Mouse (Mus musculus) lung, adult 2 months (tissue): Measurements from ENCODE around the gene Rpl3l. TPM values are rescaled to one million over a fixed set of nuclear protein-coding genes. Genes with fewer than 3 reads are reported as not detected.

Source experiments
- DNase-seq: peaks from one replicate; pipeline ENCODE4 v3.0.0; 2022
- H3K4me1 ChIP-seq: fragments of 200-500 bp; 2 replicates; pipeline ENCODE4 v1.6.1; 2011; ENCODE audit warnings: low read length; ENCODE audit not compliant: control insufficient read depth, insufficient read depth
- H3K4me3 ChIP-seq: fragments of 200-500 bp; replicated peaks from 2 replicates; pipeline ENCODE3; 2011; ENCODE audit warnings: low read depth, mild to moderate bottlenecking, control low read depth, low read length; ENCODE audit errors: extremely low read depth
- CTCF ChIP-seq: fragments of 200-500 bp; IDR thresholded peaks from 2 replicates; pipeline ENCODE4 v1.5.1; 2011; ENCODE audit warnings: mild to moderate bottlenecking, low read length, control low read depth; ENCODE audit not compliant: insufficient read depth
- POLR2A ChIP-seq: fragments of 200-500 bp; IDR thresholded peaks from 2 replicates; pipeline ENCODE4 v1.6.1; 2011; ENCODE audit warnings: low read depth, mild to moderate bottlenecking, control low read depth, low read length, borderline replicate concordance; ENCODE audit errors: extremely low read depth
- WGBS: fragments of 180-500 bp; shearing (Covaris S2); methylation state at CpG from one replicate; pipeline ENCODE4 v1.1.7; 2018; 5-methylcytosine and 5-hydroxymethylcytosine counted together
- polyA plus RNA-seq: library from polyadenylated mRNA; depleted of rRNA; stranded (reverse); fragments of >200 nt; gene quantifications from 2 replicates; pipeline ENCODE4 v1.2.3, GENCODE M21; 2012

Rpl3l gene
- polyA plus RNA-seq, 1 experiment, result 6.4 TPM

GRCm38 (mm10) chr17:24698715-24699114 lies 28.9 kb upstream of the Rpl3l start:
- H3K4me3 ChIP-seq, result no peak overlapping the region
- TF ChIP-seq CTCF, result no peak
- TF ChIP-seq POLR2A, result no peak
- 61% methylated on average over 9 of the region's 9 CpGs for WGBS
- no peak for DNase-seq
- H3K4me1 ChIP-seq, result peaks cover 2% of the 10 kb centered on the region

DNA sequence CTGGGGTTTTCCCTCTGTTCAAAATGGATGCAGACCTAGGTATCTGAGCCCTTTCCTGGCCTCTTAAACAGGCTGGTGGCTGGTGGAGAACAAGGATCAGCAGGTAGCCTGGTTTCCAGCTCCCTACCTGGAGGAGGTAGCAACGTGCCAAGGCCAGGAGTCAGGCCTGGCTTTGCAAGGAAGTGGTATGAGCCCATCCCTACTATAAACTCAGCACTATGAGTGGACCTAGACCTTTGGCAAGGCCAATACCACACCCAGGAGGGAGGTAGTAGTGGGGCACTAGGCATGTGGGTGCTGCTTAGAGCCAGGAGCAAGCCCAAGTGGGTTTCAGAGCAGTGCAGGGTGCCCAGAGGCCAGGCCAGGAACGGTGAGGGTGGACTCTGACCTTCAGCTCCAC lies 28.1 kb upstream of the Rpl3l start:
- DNase-seq, result no peak
- H3K4me3 ChIP-seq, result no peak overlapping the region
- 86% methylated on average over 2 of the region's 2 CpGs for WGBS

DNA sequence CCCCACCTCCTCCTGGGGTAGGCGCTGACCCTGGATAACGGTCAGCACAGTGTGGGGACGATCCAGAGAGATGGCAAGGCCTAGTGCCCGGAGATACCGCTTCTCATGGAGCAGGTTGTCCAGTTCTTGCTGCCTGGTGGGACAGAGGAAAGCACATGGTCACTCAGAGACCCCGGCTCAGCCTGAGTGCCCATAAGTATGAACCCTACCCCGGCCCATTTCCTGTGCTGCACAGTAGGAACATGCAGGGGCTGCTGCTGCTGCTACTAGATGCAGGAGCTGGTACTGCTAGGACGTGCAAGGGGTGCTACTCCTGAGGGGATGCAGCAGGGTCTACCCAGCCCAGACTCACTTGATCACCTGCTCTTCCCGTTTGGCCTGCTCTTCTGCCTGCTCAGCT lies 26.4 kb upstream of the Rpl3l start:
- H3K4me3 ChIP-seq, result no peak overlapping the region
- 87% methylated on average over 9 of the region's 9 CpGs for WGBS
- TF ChIP-seq POLR2A (no peak), CTCF (no peak)
- peaks cover 2% of the 10 kb centered on the region for H3K4me1 ChIP-seq
- DNase-seq, result no peak

More for the DNA sequence above, 28.1 kb upstream of the Rpl3l start:
- no peak for TF ChIP-seq POLR2A
- TF ChIP-seq CTCF, result no peak
- peaks cover 2% of the 10 kb centered on the region for H3K4me1 ChIP-seq

GRCm38 (mm10) chr17:24705821-24706220 lies 21.8 kb upstream of the Rpl3l start:
- DNase-seq, result no peak
- Histone ChIP-seq H3K4me3 (no peak overlapping the region), H3K4me1 (0 out of 2 replicates have a peak, but pooled peaks cover 2% of the 10 kb centered on the region)
- TF ChIP-seq CTCF, result no peak
- WGBS, result 96% methylated on average over 3 of the region's 3 CpGs

GRCm38 (mm10) chr17:24706982-24707800 lies 20.4 kb upstream of the Rpl3l start, which contains the start of gene Tbl3:
Gene Tbl3 (minus strand): TSS chr17:24707660.
- H3K4me1 ChIP-seq, result 0 out of 2 replicates have a peak, but pooled peaks cover 2% of the 10 kb centered on the region
- 3% methylated on average over 32 of the region's 32 CpGs for WGBS
- TF ChIP-seq POLR2A (peak; percentile 83; the same call in 1 of the 2 replicates), CTCF (no peak)
- peak within 1 kb of the TSS; percentile 87 for H3K4me3 ChIP-seq
- DNase-seq, result peak; percentile 94

GRCm38 (mm10) chr17:24707801-24708425 lies 19.7 kb upstream of the Rpl3l start:
- WGBS, result 2% methylated on average over 24 of the region's 24 CpGs
- peak overlapping the region; percentile 87 for H3K4me3 ChIP-seq
- no peak for DNase-seq
- TF ChIP-seq POLR2A, result no peak
- no peak for TF ChIP-seq CTCF
- 0 out of 2 replicates have a peak, but pooled peaks cover 2% of the 10 kb centered on the region for H3K4me1 ChIP-seq

GRCm38 (mm10) chr17:24708646-24709045 lies 19.0 kb upstream of the Rpl3l start:
- 0 out of 2 replicates have a peak, but pooled peaks cover 2% of the 10 kb centered on the region for H3K4me1 ChIP-seq
- 20% methylated on average over 2 of the region's 2 CpGs for WGBS
- TF ChIP-seq POLR2A (no peak), CTCF (no peak)
- no peak for DNase-seq
- H3K4me3 ChIP-seq, result no peak overlapping the region

- no peak for DNase-seq
- TF ChIP-seq POLR2A, result no peak
- 83% methylated on average over 6 of the region's 6 CpGs for WGBS
- Histone ChIP-seq H3K4me3 (no peak overlapping the region), H3K4me1 (peaks cover 2% of the 10 kb centered on the region; the same call in 1 of the 2 replicates)
Measured at GRCm38 (mm10) chr17:24715556-24715955, 12.1 kb upstream of the Rpl3l start.

DNA sequence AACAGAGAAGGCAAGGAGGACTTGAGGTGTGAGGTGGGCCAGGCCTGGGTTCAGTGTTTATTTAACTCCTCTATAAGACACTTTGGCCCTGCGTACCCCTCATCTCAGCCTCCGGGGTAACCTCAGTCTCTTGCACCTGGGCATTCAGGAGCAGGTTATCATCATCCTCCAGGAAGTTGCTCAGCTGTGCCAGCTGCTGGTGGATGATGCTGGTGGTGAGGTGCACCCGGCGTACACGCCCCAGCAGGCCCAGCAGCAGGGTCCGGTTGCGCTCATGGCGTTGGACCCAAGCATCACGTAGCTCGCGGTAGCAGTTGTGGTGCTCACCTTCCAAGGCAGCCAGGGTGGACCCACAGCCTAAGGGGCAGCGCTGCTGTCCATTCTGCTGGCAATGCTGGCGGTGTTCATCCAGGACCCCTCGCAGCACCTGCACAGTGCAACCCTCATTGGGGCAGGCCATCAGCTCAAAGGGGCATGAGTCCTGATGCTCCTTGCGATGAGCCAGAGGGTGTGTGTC lies 11.4 kb upstream of the Rpl3l start:
- TF ChIP-seq CTCF, result no peak
- TF ChIP-seq POLR2A, result no peak

More for the DNA sequence above, 11.4 kb upstream of the Rpl3l start:
- Histone ChIP-seq H3K4me3 (no peak overlapping the region), H3K4me1 (peaks cover 4% of the 10 kb centered on the region; the same call in 1 of the 2 replicates)
- WGBS, result 97% methylated on average over 15 of the region's 15 CpGs
- DNase-seq, result no peak
